Mouse (Mus musculus) heart, embryonic 14.5 days (tissue): ENCODE data around the gene Pou3f1. TPM values are rescaled to one million over a fixed set of nuclear protein-coding genes. Genes with fewer than 3 reads are reported as not detected.
"Not testable (repeated sequence)": the region's sequence is repeated elsewhere in the genome, so short reads cannot be mapped to it uniquely, and the experiment has no call there.

ENCODE experiments used
- ATAC-seq: fragments of 200-750 bp; cut with Nextera tagmentation; 2 replicates; pipeline ENCODE4 v1.8.0; 2017; ENCODE audit warnings: low read depth, moderate TSS enrichment; ENCODE audit not compliant: insufficient number of reproducible peaks, insufficient read depth, low FRiP score
- H3K27ac ChIP-seq, 2 experiments: fragments of 200-500 bp in 1 of 2; fragments of 300-500 bp in 1 of 2; sonication (generic) in 1 of 2; replicated peaks in 1 of 2; 2 replicates each; pipeline ENCODE4 v1.5.1; 2012 to 2014; ENCODE audit warnings: low read depth in 2 of 2, low read length in 2 of 2, control low read depth in 1 of 2, mild to moderate bottlenecking in 1 of 2, mixed read lengths in 1 of 2; ENCODE audit not compliant: control insufficient read depth in 1 of 2, insufficient read depth in 1 of 2
- H3K27me3 ChIP-seq: fragments of 300-500 bp; sonication (generic); 2 replicates; pipeline ENCODE4 v1.6.1; 2014; ENCODE audit warnings: mild to moderate bottlenecking, low read length, control low read depth; ENCODE audit not compliant: control insufficient read depth, insufficient read depth
- H3K36me3 ChIP-seq: fragments of 300-500 bp; sonication (generic); 2 replicates; pipeline ENCODE4 v1.6.1; 2014; ENCODE audit warnings: mild to moderate bottlenecking, control low read depth, low read length, mixed read lengths; ENCODE audit not compliant: control insufficient read depth, insufficient read depth
- H3K4me1 ChIP-seq, 2 experiments: fragments of 200-500 bp in 1 of 2; fragments of 300-500 bp in 1 of 2; sonication (generic) in 1 of 2; 2 replicates each; pipeline ENCODE4 v1.6.1; 2012 to 2014; ENCODE audit warnings: low read length in 2 of 2, control low read depth in 1 of 2, mixed read lengths in 1 of 2; ENCODE audit not compliant: control insufficient read depth in 2 of 2, insufficient read depth in 2 of 2
- H3K4me2 ChIP-seq: fragments of 300-500 bp; sonication (generic); 2 replicates; pipeline ENCODE4 v1.6.1; 2014; ENCODE audit warnings: mild to moderate bottlenecking, low read length
- H3K4me3 ChIP-seq, 2 experiments: fragments of 200-500 bp in 1 of 2; fragments of 300-500 bp in 1 of 2; sonication (generic) in 1 of 2; 2 replicates each; pipeline ENCODE4 v1.5.1; 2012 to 2014; ENCODE audit warnings: low read length in 2 of 2, mild to moderate bottlenecking in 2 of 2, control low read depth in 1 of 2, low read depth in 1 of 2, moderate library complexity in 1 of 2; ENCODE audit not compliant: control insufficient read depth in 1 of 2, insufficient read depth in 1 of 2
- H3K9ac ChIP-seq: fragments of 300-500 bp; sonication (generic); 2 replicates; pipeline ENCODE4 v1.6.1; 2014; ENCODE audit warnings: mild to moderate bottlenecking, low read length
- H3K9me3 ChIP-seq: fragments of 300-500 bp; sonication (generic); 2 replicates; pipeline ENCODE4 v1.6.1; 2016; ENCODE audit warnings: low read length, control low read depth; ENCODE audit not compliant: control insufficient read depth
- WGBS: fragments of 180-500 bp; shearing (Covaris S2); extraction: QIAGEN DNeasy Blood & Tissue Kit; methylation state at CpG from one replicate; pipeline ENCODE4 v1.1.7; 2014; 5-methylcytosine and 5-hydroxymethylcytosine counted together
- polyA plus RNA-seq: library from polyadenylated mRNA; unstranded; fragments of >200 nt; fragmentation: Nextera tagmentation; extraction: Ambion mirVana; gene quantifications from 2 replicates; pipeline ENCODE4 v1.2.1, GENCODE M21; 2014

Pou3f1 gene
- polyA plus RNA-seq, 1 experiment from 2014 or later = 0.19 TPM

DNA sequence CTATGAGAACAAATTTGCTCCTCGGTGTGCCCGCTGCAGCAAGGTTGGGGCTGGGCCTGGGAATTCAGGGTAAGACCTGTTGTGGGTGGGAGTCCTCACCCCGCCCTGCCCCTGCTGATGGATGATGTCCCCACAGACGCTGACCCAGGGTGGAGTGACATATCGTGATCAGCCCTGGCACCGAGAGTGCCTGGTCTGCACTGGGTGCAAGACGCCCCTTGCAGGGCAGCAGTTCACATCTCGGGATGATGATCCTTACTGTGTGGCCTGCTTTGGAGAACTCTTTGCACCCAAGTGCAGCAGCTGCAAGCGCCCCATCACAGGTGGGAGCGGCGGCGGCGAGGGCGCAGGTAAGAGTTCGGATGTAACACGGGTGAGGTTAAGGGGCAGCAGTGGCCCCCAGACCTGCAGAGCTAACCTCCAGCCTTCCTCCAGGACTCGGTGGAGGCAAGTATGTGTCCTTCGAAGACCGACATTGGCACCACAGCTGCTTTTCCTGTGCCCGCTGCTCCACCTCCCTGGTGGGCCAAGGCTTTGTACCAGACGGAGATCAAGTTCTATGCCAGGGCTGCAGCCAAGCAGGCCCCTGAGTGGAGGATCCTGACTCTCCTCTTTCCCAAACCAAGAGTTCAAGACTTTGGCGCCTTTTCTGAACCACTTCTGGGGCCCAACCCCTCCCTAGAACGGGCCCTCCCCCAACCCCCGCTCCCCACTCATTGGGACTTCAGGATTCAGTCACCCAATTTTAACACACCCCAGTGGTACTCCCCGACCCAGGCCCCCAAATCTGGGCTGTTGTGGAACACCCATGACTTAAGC is 51.0 kb downstream of the Pou3f1 start:
- 84% methylated on average over 25 of the region's 25 CpGs for WGBS
- Histone ChIP-seq H3K36me3 (peaks cover 22% of the 10 kb centered on the region), H3K4me1 (peaks cover 34 to 53% of the 10 kb centered on the region in 2 experiments), H3K27ac (peak overlapping the region in 1 of 2 experiments; percentile 90; a peak in 1 of 4 replicates)
- not testable (repeated sequence) for ATAC-seq, H3K4me3 ChIP-seq, H3K9ac ChIP-seq, H3K9me3 ChIP-seq, H3K4me2 ChIP-seq, H3K27me3 ChIP-seq

DNA sequence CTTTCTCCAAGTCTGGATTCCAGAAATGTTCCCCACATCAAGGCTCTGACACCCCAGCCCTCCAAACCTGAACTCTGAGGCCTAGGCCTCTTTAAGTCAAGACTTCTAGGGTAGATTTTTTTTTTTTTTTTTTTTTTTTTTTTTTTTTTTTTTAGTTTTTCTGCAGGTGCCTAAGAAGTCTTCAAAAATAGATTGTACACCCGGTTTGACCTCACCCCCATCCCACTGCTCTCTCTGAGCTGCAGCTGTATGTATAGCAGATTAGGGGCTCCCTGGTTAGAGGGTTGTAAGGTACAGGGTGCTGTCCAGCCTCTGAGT is 51.6 kb downstream of the Pou3f1 start:
- peaks cover 22% of the 10 kb centered on the region for H3K36me3 ChIP-seq
- not testable (repeated sequence) for H3K27me3 ChIP-seq, ATAC-seq, H3K9me3 ChIP-seq
- peak overlapping the region; percentile 71; the same call in 1 of the 2 replicates for H3K9ac ChIP-seq
- H3K4me2 ChIP-seq = peak overlapping the region; percentile 77
- H3K27ac ChIP-seq = peak overlapping the region; percentile 83 to 90
- H3K4me3 ChIP-seq = peak overlapping the region; percentile 46 to 47; a peak in 3 of 4 replicates
- peaks cover 34 to 50% of the 10 kb centered on the region in 2 experiments for H3K4me1 ChIP-seq
- 13% methylated on average over 1 of the region's 1 CpGs for WGBS

DNA sequence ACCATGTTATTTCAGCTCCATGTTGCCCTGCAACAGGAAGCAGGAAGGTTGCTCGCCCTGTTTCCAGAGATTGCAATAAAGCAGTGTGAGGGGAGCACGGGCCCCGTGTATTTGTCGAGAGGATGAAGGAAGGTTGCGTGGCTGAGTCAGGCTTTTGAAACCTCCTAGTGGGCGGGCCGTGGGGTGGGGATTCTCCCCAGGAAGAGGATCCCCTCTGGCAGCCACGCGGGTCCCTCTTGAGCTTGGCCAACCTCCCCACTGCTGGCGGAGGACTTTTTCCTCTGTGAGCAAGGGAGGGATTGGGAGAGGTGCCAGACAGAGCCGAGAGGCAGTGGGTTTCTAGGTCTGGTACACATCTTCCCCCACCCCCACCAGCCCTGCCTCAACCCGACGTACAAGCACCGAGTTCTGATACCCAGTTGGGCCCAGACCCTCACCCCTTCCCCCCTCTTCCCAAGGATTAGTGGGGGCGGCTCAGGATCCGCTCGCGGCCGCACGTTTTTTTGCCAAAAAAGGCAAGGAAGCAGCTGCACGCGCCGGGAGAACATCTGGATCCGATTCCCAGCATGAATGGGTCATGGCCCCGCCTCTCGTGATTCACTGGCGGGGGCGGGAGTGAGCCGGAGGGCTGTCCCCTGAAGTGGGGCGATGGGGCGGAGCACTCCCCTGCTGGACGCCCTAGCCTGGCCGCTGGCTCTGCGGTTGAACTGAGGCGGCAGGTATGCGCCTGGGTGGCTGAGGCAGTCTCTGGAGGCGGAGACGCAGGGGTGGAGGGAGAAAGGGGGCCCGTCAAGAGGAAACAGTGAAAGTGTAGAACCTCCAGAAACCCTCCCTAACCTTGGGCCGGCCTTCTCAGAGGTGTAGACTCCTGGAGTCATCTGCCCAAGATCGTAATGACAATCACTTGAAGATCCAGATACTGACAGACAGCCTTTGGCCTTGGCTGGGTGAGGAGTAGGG is 52.2 kb downstream of the Pou3f1 start:
- H3K27ac ChIP-seq = peak overlapping the region; percentile 83 to 90
- H3K9ac ChIP-seq = peak overlapping the region; percentile 71
- under 1% methylated on average over 41 of the region's 41 CpGs for WGBS
- peaks cover 22% of the 10 kb centered on the region for H3K36me3 ChIP-seq
- peak overlapping the region; percentile 46 to 47 for H3K4me3 ChIP-seq
- peak overlapping the region; percentile 77 for H3K4me2 ChIP-seq
- peak; percentile 76 for ATAC-seq
- no peaks in the 10 kb centered on the region for H3K27me3 ChIP-seq
- no peaks in the 10 kb centered on the region for H3K9me3 ChIP-seq
- H3K4me1 ChIP-seq = peaks cover 27 to 44% of the 10 kb centered on the region in 2 experiments

DNA sequence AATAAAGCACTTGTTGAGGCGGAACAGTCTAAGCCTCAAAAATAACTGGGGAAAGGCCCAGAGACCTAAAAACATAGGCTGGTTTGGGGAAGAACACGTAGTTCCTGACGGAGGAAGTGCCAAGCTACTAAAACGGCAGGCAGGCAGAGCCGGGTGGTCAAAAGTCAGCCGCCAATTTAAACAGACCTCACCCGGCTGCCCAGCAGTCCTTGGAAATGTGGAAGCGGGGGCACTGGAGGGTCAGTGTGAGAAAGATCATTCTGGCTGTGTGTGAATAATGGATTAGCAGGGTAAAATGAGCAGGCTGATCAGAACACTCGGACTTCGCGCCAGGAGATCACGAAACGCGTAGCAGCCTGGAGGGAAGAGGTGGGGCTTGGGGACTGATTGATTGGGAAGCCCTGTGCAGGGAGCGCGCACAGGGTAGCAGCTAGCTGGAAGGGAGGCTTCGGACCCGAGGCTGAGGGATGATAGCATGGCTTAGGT is 53.4 kb downstream of the Pou3f1 start:
- ATAC-seq = no peak
- Histone ChIP-seq H3K9ac (peak overlapping the region; percentile 72), H3K36me3 (peaks cover 22% of the 10 kb centered on the region), H3K4me1 (peaks cover 16 to 32% of the 10 kb centered on the region in 2 experiments), H3K27me3 (no peaks in the 10 kb centered on the region), H3K9me3 (no peaks in the 10 kb centered on the region), H3K4me3 (peak overlapping the region; percentile 32 to 34), H3K27ac (peak overlapping the region; percentile 60 to 90), H3K4me2 (peak overlapping the region; percentile 77)
- 6% methylated on average over 18 of the region's 18 CpGs for WGBS

Other genes with a start within 250 kb of the Pou3f1 start
- not detected in 2 replicates for gene 3100002H09Rik, start 46.0 kb upstream of the Pou3f1 start, polyA plus RNA-seq
- gene Utp11, start 36.8 kb downstream of the Pou3f1 start, polyA plus RNA-seq = 38.8 and 42.5 TPM in 2 replicates
- gene Fhl3, start 43.9 kb downstream of the Pou3f1 start, polyA plus RNA-seq = 6.8 and 7.0 TPM in 2 replicates
- gene Sf3a3, start 58.0 kb downstream of the Pou3f1 start, polyA plus RNA-seq = 73.4 and 73.5 TPM in 2 replicates
- 17.3 and 18.6 TPM in 2 replicates for gene Inpp5b, start 85.0 kb downstream of the Pou3f1 start, polyA plus RNA-seq
- 11.4 and 14.0 TPM in 2 replicates for gene Mtf1, start 145.3 kb downstream of the Pou3f1 start, polyA plus RNA-seq
- 23.1 and 28.1 TPM in 2 replicates for gene Yrdc, start 193.9 kb downstream of the Pou3f1 start, polyA plus RNA-seq
- 48.8 and 56.9 TPM in 2 replicates for gene 1110065P20Rik, start 194.4 kb downstream of the Pou3f1 start, polyA plus RNA-seq
- gene Maneal, start 205.4 kb downstream of the Pou3f1 start, polyA plus RNA-seq = 0.14 and 0.16 TPM in 2 replicates
- not detected in 2 replicates for gene Epha10, start 224.1 kb downstream of the Pou3f1 start, polyA plus RNA-seq